Mouse (Mus musculus) layer of hippocampus, postnatal 25 days (tissue): ENCODE measurements around the gene Nipa2. TPM values are rescaled to one million over a fixed set of nuclear protein-coding genes. Genes with fewer than 3 reads are reported as not detected.
"Not testable (repeated sequence)": the region's sequence is repeated elsewhere in the genome, so short reads cannot be mapped to it uniquely, and the experiment has no call there.

Source experiments
- DNase-seq, 2 experiments: peaks; one replicate each; pipeline ENCODE4 v3.0.0; 2022; ENCODE audit warnings: mixed read lengths in 2 of 2, low spot score in 1 of 2; ENCODE audit errors: extremely low spot score in 1 of 2
- total RNA-seq, 2 experiments: library from RNA; stranded (reverse); gene quantifications; 2 replicates each; pipeline ENCODE4 v1.2.3; 2021

The Nipa2 gene
- total RNA-seq, 2 experiments from 2014 or later: 50.9 to 51.0 TPM

GRCm38 (mm10) chr7:55956054-55956453 is 6.2 kb downstream of the Nipa2 start:
- no peak for DNase-seq

GRCm38 (mm10) chr7:55938341-55938740 is 23.9 kb downstream of the Nipa2 start:
- no peak for DNase-seq

DNA sequence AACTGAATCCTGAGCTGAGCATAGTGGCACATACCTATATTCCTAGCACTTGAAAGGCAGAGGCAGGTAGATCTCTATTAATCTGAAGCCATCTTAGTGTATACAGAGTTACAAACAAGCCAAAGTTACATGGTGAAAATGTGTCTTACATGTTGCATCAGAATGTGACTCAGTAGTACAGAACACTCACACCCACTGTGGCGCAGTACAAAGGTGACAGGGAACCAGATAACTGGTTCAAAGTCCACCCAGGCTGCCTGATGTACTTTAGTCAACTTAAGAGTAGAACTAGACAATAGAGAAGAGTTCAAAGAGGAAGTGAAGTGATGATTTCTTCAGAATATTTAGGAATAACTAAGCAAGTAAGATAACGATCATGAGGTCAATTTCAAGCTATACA is 27.3 kb downstream of the Nipa2 start:
- DNase-seq: no peak

GRCm38 (mm10) chr7:55928649-55929048 is 33.6 kb downstream of the Nipa2 start:
- no peak for DNase-seq

GRCm38 (mm10) chr7:55927262-55927661 is 35.0 kb downstream of the Nipa2 start:
- DNase-seq: no peak

- DNase-seq: not testable (repeated sequence)
Observed at GRCm38 (mm10) chr7:55918365-55918764, 43.9 kb downstream of the Nipa2 start.

DNA sequence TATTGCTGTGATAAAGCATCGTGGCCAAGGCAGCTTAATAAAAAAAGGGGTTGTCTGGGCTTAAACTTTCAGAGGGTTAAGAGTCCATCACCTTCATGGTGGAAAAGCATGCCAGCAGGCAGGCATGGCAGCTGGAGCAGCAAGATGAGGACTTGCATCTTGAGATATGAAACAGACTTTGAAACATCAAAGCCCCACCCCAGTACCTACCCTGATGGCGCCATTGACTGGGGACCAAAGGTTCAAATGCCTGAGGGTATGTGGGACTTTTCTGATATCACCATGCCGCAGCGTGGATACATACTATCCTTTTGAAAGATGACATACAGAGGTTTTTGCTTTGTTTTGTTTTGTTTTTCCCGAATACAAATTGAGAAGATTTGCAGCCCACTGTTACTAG is 50.2 kb downstream of the Nipa2 start:
- no peak for DNase-seq

GRCm38 (mm10) chr7:55911371-55911770 is 50.9 kb downstream of the Nipa2 start:
- no peak for DNase-seq

DNA sequence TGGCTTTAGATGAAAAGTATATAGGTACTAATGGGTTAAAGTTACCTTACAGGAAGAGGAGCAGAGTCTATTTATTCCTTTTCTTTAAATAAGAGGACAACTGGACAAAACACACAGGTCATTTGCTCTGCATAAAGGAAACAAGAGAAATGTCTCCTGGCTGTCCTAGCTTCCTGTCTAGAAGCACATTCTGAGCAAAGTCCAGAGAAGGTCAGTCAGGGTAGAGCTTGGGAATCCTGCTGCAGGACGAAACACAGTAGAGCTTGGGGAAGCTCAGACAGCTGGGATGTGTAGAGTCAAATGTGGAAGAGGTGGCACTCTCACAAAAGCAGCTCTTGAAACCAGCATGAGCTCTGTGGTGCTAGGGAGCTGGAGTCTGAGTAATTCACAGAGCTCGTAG is 51.9 kb downstream of the Nipa2 start:
- DNase-seq: no peak

GRCm38 (mm10) chr7:55909519-55909918 is 52.8 kb downstream of the Nipa2 start:
- no peak for DNase-seq

DNA sequence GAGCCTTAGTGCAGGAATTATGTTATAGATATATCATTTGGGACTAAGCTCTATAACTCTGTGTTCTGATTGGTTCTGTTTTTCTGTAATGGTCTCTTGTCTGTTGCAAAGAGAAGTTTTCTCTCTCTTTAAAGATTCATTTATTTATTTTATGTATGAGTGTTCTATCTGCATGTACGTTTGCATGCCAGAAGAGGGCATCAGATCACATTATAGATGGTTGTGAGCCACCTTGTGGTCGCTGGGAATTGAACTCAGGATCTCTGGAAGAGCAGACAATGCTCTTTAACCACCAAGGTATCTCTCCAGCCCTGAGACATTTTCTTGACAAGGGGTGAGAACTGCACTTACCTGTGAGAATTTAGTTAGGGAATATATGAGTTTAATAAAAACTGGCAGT is 56.8 kb downstream of the Nipa2 start:
- no peak for DNase-seq

- no peak for DNase-seq
Observed at GRCm38 (mm10) chr7:55903766-55904165, 58.5 kb downstream of the Nipa2 start.

- no peak for DNase-seq
Observed at GRCm38 (mm10) chr7:55891797-55892196, 70.5 kb downstream of the Nipa2 start.

DNA sequence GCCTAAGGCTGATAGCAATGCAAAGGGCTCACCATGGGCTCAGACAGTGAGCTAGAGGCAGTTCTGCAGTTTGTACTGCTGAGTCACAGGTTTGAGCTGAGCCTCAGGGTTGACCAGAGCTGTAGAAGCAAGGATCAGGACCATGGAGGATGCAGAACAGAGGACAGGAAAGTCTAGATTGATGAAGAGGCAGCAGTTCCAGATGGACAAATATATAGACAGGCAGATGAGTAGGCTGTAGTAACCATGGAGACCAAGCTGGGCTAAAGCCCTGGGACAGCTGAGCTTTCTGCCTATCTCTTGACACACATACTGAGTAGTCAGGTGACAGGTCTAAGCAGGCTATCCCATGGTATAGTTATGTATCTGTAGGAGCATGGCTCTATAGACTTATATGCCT is 71.5 kb downstream of the Nipa2 start:
- DNase-seq: no peak

GRCm38 (mm10) chr7:55889996-55890395 is 72.3 kb downstream of the Nipa2 start:
- DNase-seq: no peak

DNA sequence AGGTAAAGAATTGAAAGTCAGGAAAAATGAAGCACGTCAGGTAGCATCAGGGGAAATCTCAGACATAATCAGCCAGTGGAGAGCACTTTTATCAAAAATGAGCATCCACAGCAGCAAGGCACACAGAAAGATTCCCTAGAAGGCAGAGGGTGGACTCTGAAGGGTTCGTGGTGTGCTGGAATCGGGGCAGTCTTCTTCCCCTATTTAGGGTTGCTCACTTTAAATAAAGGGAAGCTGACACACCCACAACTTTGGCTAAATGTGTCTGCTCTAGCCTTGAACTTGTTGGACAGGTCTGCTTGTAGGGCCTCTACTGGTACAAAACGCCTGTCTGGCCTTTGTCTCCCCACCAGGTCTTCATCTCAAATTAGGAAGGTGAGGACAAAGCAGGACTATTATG is 73.7 kb downstream of the Nipa2 start:
- DNase-seq: no peak

Other genes with a start within 250 kb of the Nipa2 start
- 10 to 100 TPM; 13.5 to 14.9 TPM for gene Siglech, start 194.3 kb downstream of the Nipa2 start, total RNA-seq
- gene Tubgcp5, start 168.3 kb downstream of the Nipa2 start, total RNA-seq: 10 to 100 TPM; 26.7 to 33.1 TPM
- gene Cyfip1, start 120.7 kb downstream of the Nipa2 start, total RNA-seq: 100 to 1,000 TPM; 111 to 132 TPM
- 10 to 100 TPM; 59.8 to 63.3 TPM for gene Nipa1, start 57.5 kb upstream of the Nipa2 start, total RNA-seq
- gene Herc2, start 87.7 kb upstream of the Nipa2 start, total RNA-seq: 100 to 1,000 TPM; 124 to 151 TPM